Mouse (Mus musculus): ENCODE data around the gene Rdx. TPM values are rescaled to one million over a fixed set of nuclear protein-coding genes. Genes with fewer than 3 reads are reported as not detected.

The Rdx gene
- polyA plus RNA-seq, 1 experiment from 2014 or later, result 145 TPM

- WGBS, result 30% methylated on average over 2 of the region's 2 CpGs
- no peaks in the 10 kb centered on the region for H3K27me3 ChIP-seq (replicated peaks; ENCODE audit: control insufficient read depth, insufficient read depth, low read length)
- H3K27ac ChIP-seq (replicated peaks; ENCODE audit: low read depth, low read length), result no peak overlapping the region
- H3K4me3 ChIP-seq (ENCODE audit: low read depth, low read length), result no peak overlapping the region
- DNase-seq (ENCODE audit: low spot score) (no peak), ATAC-seq (ENCODE audit: low read depth) (no peak)
- no peak overlapping the region for H3K9ac ChIP-seq (ENCODE audit: low read depth, low read length)
- H3K4me2 ChIP-seq (ENCODE audit: low read depth, low read length), result no peak overlapping the region
- no peaks in the 10 kb centered on the region for H3K9me3 ChIP-seq (ENCODE audit: control insufficient read depth, low read length)
- no peaks in the 10 kb centered on the region for H3K36me3 ChIP-seq (ENCODE audit: control insufficient read depth, insufficient read depth, low read length)
- no peaks in the 10 kb centered on the region for H3K4me1 ChIP-seq (ENCODE audit: control insufficient read depth, insufficient read depth, low read length)
These were observed 29.1 kb upstream of the Rdx start for GRCm38 (mm10) chr9:52017824-52018223.

GRCm38 (mm10) chr9:52018505-52018904 is 28.5 kb upstream of the Rdx start:
- DNase-seq (ENCODE audit: low spot score) (no peak), ATAC-seq (ENCODE audit: low read depth) (no peak)
- H3K27ac ChIP-seq (replicated peaks; ENCODE audit: low read depth, low read length), result no peak overlapping the region
- H3K9me3 ChIP-seq (ENCODE audit: control insufficient read depth, low read length), result no peaks in the 10 kb centered on the region
- WGBS, result 94% methylated on average over 1 of the region's 1 CpGs
- H3K36me3 ChIP-seq (ENCODE audit: control insufficient read depth, insufficient read depth, low read length), result no peaks in the 10 kb centered on the region
- H3K27me3 ChIP-seq (replicated peaks; ENCODE audit: control insufficient read depth, insufficient read depth, low read length), result no peaks in the 10 kb centered on the region
- H3K4me1 ChIP-seq (ENCODE audit: control insufficient read depth, insufficient read depth, low read length), result no peaks in the 10 kb centered on the region
- H3K9ac ChIP-seq (ENCODE audit: low read depth, low read length), result no peak overlapping the region
- no peak overlapping the region for H3K4me3 ChIP-seq (ENCODE audit: low read depth, low read length)
- no peak overlapping the region for H3K4me2 ChIP-seq (ENCODE audit: low read depth, low read length)

GRCm38 (mm10) chr9:52027257-52028020 is 19.5 kb upstream of the Rdx start:
- Histone ChIP-seq H3K9ac (ENCODE audit: low read depth, low read length) (no peak overlapping the region), H3K27me3 (replicated peaks; ENCODE audit: control insufficient read depth, insufficient read depth, low read length) (no peaks in the 10 kb centered on the region), H3K4me1 (ENCODE audit: control insufficient read depth, insufficient read depth, low read length) (no peaks in the 10 kb centered on the region), H3K36me3 (ENCODE audit: control insufficient read depth, insufficient read depth, low read length) (no peaks in the 10 kb centered on the region), H3K4me2 (ENCODE audit: low read depth, low read length) (no peak overlapping the region), H3K9me3 (ENCODE audit: control insufficient read depth, low read length) (no peaks in the 10 kb centered on the region), H3K4me3 (ENCODE audit: low read depth, low read length) (no peak overlapping the region), H3K27ac (replicated peaks; ENCODE audit: low read depth, low read length) (no peak overlapping the region)
- ATAC-seq (ENCODE audit: low read depth) (no peak), DNase-seq (ENCODE audit: low spot score) (no peak)
- WGBS, result 38% methylated on average over 5 of the region's 5 CpGs

- H3K27ac ChIP-seq (replicated peaks; ENCODE audit: low read depth, low read length), result no peak overlapping the region
- peak; percentile 64 for DNase-seq (ENCODE audit: low spot score)
- no peaks in the 10 kb centered on the region for H3K36me3 ChIP-seq (ENCODE audit: control insufficient read depth, insufficient read depth, low read length)
- no peak overlapping the region for H3K4me2 ChIP-seq (ENCODE audit: low read depth, low read length)
- H3K9me3 ChIP-seq (ENCODE audit: control insufficient read depth, low read length), result no peaks in the 10 kb centered on the region
- no peak overlapping the region for H3K9ac ChIP-seq (ENCODE audit: low read depth, low read length)
- no peak overlapping the region for H3K4me3 ChIP-seq (ENCODE audit: low read depth, low read length)
- no peaks in the 10 kb centered on the region for H3K27me3 ChIP-seq (replicated peaks; ENCODE audit: control insufficient read depth, insufficient read depth, low read length)
- WGBS, result 64% methylated on average over 9 of the region's 9 CpGs
- no peak for ATAC-seq (ENCODE audit: low read depth)
- no peaks in the 10 kb centered on the region for H3K4me1 ChIP-seq (ENCODE audit: control insufficient read depth, insufficient read depth, low read length)
These were observed 18.2 kb upstream of the Rdx start for GRCm38 (mm10) chr9:52028521-52029405.

DNA sequence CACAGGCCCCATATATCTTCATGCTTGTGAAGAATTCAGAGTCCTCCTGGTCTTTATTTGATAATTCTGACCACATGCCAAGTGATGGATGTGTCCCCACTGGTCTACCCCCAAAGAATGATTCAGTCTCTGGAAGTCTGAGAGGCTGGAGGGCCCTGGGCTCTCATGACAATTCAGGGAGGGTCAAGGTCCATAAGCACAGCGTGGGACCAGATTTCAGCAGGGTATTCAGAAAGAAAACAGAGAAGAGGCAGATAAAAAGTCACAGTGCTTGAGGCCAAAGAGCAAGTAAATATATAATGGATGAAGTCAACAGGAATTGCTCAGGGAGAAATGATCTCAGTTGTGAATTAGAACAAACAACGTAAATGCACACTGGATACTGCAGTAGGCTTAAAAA is 15.5 kb upstream of the Rdx start:
- Histone ChIP-seq H3K4me3 (ENCODE audit: low read depth, low read length) (no peak overlapping the region), H3K9me3 (ENCODE audit: control insufficient read depth, low read length) (no peaks in the 10 kb centered on the region), H3K4me1 (ENCODE audit: control insufficient read depth, insufficient read depth, low read length) (no peaks in the 10 kb centered on the region), H3K36me3 (ENCODE audit: control insufficient read depth, insufficient read depth, low read length) (no peaks in the 10 kb centered on the region), H3K27ac (replicated peaks; ENCODE audit: low read depth, low read length) (no peak overlapping the region), H3K9ac (ENCODE audit: low read depth, low read length) (no peak overlapping the region), H3K4me2 (ENCODE audit: low read depth, low read length) (no peak overlapping the region), H3K27me3 (replicated peaks; ENCODE audit: control insufficient read depth, insufficient read depth, low read length) (no peaks in the 10 kb centered on the region)
- WGBS, result 68% methylated on average over 2 of the region's 2 CpGs
- DNase-seq (ENCODE audit: low spot score) (no peak), ATAC-seq (ENCODE audit: low read depth) (no peak)

DNA sequence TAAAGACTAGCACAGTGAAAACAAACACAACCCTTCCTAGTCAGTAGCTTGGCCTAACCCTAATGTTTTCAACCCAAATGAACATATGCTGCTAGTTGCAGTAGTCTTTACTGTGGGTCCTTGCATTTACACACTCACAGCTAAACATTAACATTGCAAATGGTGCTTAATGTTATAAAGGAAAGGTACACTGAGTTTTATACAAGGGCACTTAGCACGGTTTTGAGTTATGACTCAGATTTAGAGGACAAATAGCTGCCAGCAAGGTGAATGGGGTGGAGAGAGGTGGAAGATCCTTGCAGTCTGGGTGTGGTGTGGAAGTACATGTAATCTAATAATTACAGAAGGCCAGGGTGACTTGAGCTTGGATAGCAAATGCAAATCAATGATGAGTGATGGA is 9.5 kb upstream of the Rdx start:
- no peak overlapping the region for H3K27ac ChIP-seq (replicated peaks; ENCODE audit: low read depth, low read length)
- no peak overlapping the region for H3K9ac ChIP-seq (ENCODE audit: low read depth, low read length)
- H3K27me3 ChIP-seq (replicated peaks; ENCODE audit: control insufficient read depth, insufficient read depth, low read length), result no peaks in the 10 kb centered on the region
- no peaks in the 10 kb centered on the region for H3K36me3 ChIP-seq (ENCODE audit: control insufficient read depth, insufficient read depth, low read length)
- no peaks in the 10 kb centered on the region for H3K9me3 ChIP-seq (ENCODE audit: control insufficient read depth, low read length)
- H3K4me3 ChIP-seq (ENCODE audit: low read depth, low read length), result no peak overlapping the region
- no peak overlapping the region for H3K4me2 ChIP-seq (ENCODE audit: low read depth, low read length)
- DNase-seq (ENCODE audit: low spot score) (no peak), ATAC-seq (ENCODE audit: low read depth) (no peak)
- 87% methylated on average over 1 of the region's 1 CpGs for WGBS
- no peaks in the 10 kb centered on the region for H3K4me1 ChIP-seq (ENCODE audit: control insufficient read depth, insufficient read depth, low read length)

DNA sequence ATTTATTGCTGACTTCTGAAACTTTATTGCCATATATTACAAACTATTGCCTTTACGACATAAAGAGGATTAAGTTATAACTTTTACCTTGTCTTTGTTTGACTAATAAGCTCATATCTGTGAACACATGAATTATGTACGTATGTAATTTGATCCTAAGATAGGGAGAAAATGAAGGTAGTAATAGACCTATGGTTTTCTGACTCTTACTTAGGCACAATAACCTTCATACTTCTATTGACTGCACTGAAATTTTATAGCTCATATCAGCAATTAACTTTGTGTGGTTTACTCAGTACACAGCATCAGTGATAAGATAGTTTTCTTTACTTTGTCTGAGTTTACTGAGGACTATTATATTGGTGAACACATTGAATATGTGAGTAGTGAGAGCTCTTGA is 5.3 kb upstream of the Rdx start:
- Histone ChIP-seq H3K36me3 (ENCODE audit: control insufficient read depth, insufficient read depth, low read length) (no peaks in the 10 kb centered on the region), H3K4me1 (ENCODE audit: control insufficient read depth, insufficient read depth, low read length) (peaks cover 2% of the 10 kb centered on the region), H3K27me3 (replicated peaks; ENCODE audit: control insufficient read depth, insufficient read depth, low read length) (no peaks in the 10 kb centered on the region), H3K27ac (replicated peaks; ENCODE audit: low read depth, low read length) (no peak overlapping the region), H3K4me2 (ENCODE audit: low read depth, low read length) (no peak overlapping the region), H3K9me3 (ENCODE audit: control insufficient read depth, low read length) (no peaks in the 10 kb centered on the region), H3K9ac (ENCODE audit: low read depth, low read length) (no peak overlapping the region), H3K4me3 (ENCODE audit: low read depth, low read length) (no peak overlapping the region)
- DNase-seq (ENCODE audit: low spot score) (no peak), ATAC-seq (ENCODE audit: low read depth) (no peak)
- 79% methylated on average over 2 of the region's 2 CpGs for WGBS

GRCm38 (mm10) chr9:52046686-52047085 is 287 bp upstream of the Rdx start:
- DNase-seq (ENCODE audit: low spot score), result no peak
- no peaks in the 10 kb centered on the region for H3K27me3 ChIP-seq (replicated peaks; ENCODE audit: control insufficient read depth, insufficient read depth, low read length)
- peak overlapping the region; percentile 99 for H3K9ac ChIP-seq (ENCODE audit: low read depth, low read length)
- H3K36me3 ChIP-seq (ENCODE audit: control insufficient read depth, insufficient read depth, low read length), result no peaks in the 10 kb centered on the region
- H3K27ac ChIP-seq (replicated peaks; ENCODE audit: low read depth, low read length), result peak overlapping the region; percentile 100
- 26% methylated on average over 5 of the region's 5 CpGs for WGBS
- no peaks in the 10 kb centered on the region for H3K9me3 ChIP-seq (ENCODE audit: control insufficient read depth, low read length)
- peak overlapping the region; percentile 97 for H3K4me3 ChIP-seq (ENCODE audit: low read depth, low read length)
- peaks cover 18% of the 10 kb centered on the region for H3K4me1 ChIP-seq (ENCODE audit: control insufficient read depth, insufficient read depth, low read length)
- no peak for ATAC-seq (ENCODE audit: low read depth)
- peak overlapping the region; percentile 70 for H3K4me2 ChIP-seq (ENCODE audit: low read depth, low read length)

Data from embryonic facial prominence, embryonic 14.5 days (tissue).